Mouse (Mus musculus) ovary, postnatal 10 days (tissue): ENCODE data around the gene Mib2.
"Not testable (repeated sequence)": the region's sequence is repeated elsewhere in the genome, so short reads cannot be mapped to it uniquely, and the experiment has no call there.

Experiments used
- DNase-seq: peaks from one replicate; pipeline ENCODE4 v3.0.0; 2022; ENCODE audit warnings: low spot score

The Mib2 gene

DNA sequence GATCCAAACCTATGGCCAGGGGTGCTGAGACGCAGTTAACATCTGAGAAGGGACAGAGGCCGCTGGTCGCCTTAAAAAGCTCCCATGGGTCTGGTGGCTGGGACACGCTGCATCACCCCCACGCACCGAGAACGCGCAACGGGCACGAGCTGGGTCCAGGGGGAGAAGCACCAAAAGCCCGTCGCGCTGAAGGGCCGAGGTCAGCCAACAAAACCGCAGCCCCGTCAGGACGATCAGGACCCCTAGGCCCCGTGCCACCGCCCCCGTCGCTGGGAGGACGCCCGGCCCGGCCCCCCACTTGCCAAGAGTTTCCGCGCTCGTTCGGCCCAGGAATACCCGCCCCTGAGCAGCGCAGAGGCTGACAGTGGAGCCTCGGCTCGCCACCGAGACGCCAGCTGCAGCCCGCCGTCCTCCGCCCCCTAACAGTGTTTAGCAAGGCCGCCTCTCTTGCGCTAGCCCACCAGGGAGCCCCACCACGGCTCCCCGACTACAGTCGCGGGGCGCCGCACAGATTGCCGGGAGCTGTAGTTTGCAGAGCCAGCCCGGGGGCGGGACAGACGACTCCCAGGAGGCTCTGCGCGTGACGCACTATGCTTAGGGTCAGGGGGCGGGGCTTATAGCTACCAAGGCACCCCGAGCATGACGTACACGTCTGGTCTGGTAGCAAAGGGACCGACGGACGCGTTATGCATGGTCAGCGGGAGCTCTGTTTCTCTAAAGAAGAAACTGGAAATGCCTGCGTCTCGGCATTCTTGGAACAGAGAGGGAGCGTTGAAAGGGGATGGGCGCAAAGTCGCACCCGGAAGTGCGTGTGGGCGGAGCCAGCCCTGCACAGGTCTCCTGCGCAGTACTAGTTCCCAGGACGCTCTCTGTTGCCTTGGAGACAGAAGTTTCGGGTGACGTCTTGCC is at the start of gene Mib2:
Gene Mib2 (minus strand): TSS at position 510 of the 909 bp plus-strand sequence.
- peak; percentile 90 for DNase-seq

GRCm38 (mm10) chr4:155710521-155711252 is 41.7 kb upstream of the Mib2 start:
- no peak for DNase-seq

DNA sequence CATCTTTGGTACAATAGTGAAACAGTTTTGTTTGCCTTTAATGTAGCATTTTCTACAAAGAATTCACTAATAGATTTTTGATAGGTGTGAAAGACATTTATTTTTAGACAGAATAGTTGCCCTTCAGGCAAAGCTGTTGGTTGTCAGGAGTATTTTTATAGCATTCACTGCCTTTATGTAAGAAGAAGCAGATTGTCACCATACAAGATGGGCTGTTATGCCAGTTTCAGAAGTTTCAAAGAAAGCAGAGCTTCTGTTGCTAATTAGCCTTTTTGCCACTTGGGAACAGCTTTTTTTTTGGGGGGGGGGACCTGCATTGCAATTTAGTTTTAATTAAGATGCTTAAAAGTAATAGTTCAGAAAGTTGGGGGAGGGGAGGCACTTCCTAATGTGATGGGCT is 40.0 kb upstream of the Mib2 start:
- no peak for DNase-seq

GRCm38 (mm10) chr4:155708582-155708981 is 39.6 kb upstream of the Mib2 start:
- DNase-seq: no peak

GRCm38 (mm10) chr4:155705592-155705929 is 36.6 kb upstream of the Mib2 start:
- DNase-seq: no peak

GRCm38 (mm10) chr4:155704721-155705591 is 36.0 kb upstream of the Mib2 start, which contains the start of gene Ssu72:
Gene Ssu72 (plus strand): TSS chr4:155704800.
- DNase-seq: peak; percentile 94

GRCm38 (mm10) chr4:155703425-155703929 is 34.5 kb upstream of the Mib2 start:
- DNase-seq: no peak

DNA sequence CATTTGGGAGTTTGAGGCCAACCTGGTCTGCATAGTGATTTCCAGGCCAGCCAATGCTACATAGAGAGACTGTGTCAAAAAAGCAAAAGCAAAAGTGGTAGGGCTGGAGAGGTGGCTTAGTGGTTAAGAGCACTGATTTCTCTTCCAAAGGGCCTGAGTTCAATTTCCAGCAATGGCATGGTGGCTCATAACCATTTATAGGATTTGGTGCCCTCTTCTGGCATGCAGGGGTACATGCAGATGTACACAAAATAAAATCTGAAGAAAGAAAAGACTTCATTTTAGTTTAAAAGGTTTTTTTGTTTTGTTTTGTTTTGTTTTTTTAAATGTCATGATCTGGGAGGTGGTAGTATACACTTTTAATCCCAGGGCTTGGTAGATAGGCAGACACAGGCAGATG is 31.4 kb upstream of the Mib2 start:
- no peak for DNase-seq

DNA sequence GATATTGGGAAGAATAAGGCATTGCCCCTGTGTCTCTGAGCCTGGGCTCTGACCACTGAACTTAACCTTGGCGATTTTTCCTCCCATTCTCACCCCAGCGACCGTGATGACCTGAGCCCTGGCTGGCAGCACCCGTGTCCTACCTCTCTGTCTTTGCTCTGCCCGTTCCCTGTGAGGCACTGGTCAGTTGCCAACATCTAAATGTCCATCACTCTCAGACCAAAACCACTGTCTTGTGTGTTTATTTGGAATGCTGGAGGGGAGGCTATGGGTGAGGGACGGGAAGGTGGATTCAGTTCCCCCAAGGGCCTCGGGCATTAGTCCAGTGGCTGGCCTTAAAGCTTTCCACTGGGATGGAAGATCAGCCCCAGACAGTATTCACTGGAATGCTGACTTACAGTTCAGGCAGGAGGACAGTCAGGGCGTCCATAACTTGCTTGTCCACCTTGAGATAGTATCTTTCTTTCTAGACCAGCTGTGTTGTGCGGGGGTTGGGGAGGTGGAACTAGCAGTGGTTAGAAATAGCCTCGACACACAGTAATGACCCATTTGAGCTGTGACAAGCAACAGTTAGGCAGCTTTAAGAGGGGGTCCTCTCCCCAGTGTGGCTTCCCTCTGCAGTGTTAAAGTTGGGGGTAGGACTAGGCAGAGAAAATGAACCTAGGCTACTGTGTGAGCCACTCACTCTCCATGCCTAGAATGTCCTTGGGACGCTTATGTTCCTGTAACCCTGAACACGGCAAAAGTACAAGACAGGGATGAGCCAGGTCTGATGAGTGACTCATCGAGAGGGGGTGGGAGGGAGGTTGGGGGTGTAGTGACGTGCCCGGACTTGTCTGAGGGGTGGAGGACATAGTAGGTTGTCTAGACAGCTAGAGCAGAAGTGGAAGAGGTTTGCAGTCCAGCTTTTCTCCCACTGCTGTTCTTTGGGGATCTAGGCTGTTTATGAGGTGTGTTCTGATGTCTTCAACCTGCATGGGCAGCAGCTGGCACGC is 27.6 kb upstream of the Mib2 start:
- no peak for DNase-seq

DNA sequence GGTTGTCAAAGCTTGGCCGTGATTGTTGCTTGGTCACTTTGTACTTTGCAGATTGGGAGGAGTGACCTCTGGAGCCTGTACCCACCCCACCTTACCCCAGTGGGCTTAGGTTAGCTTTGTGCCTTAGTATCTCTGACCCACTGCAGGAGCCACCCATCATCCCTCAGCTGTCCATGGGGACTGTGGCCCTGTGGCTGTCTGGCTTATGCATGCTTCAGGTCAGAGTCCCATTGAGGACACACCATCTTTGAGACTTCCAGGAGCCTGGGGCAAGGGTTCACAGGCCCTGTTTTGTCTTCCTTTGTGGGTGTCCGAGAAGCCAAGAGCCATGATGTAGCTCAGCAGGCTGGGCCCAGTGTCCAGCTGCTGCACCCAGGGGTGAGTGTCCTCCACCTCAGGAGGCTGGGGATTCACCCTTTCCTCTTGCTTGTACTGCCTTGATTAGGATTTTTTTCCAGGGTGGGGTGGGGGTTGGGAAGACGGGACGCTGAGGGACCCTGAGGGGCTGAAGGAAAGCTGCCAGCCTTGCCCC is 26.6 kb upstream of the Mib2 start:
- no peak for DNase-seq

DNA sequence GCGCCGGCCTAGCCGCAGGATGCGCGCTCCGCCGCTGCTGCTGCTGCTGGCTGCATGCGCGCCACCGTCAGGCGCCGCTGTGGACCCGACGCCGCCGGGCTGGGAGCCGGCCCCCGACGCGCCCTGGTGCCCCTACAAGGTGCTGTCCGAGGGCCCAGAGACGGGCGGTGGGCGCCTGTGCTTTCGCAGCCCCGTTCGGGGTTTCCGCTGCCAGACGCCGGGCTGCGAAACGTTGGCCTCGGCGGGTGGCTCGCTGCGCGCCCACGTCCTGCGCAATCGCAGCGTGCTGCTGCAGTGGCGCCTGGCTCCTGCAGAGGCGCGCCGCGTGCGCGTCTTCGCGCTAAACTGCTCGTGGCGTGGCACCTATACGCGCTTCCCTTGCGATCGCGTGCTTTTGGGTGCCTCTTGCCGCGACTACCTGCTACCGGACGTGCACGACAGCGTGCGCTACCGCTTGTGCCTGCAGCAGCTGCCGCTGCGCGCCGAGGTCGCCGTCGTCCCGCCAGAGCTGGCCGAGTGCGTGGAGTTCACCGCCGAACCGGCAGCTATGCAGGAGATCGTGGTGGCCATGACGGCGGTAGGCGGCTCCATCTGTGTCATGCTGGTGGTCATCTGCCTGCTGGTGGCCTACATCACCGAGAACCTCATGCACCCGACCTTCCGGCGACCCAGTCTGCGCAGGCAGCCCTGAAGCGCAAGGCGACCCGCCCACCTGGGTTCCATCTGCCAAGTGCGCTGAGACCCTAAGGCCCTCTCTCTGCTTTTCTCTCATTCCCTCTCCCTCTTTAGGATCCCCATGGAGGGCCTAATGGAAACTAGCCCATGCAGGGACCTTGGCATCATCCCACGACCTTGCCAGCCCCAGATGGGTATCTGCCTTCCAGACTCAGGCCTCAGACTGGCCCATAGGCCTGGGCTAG is 25.7 kb upstream of the Mib2 start:
- DNase-seq: peak; percentile 34

- DNase-seq: peak; percentile 24
Observed at GRCm38 (mm10) chr4:155694111-155694481, 25.1 kb upstream of the Mib2 start, which contains the start of gene Fndc10. Gene Fndc10 (plus strand): TSS chr4:155694342.

- no peak for DNase-seq
Observed at GRCm38 (mm10) chr4:155692421-155692820, 23.4 kb upstream of the Mib2 start.

DNA sequence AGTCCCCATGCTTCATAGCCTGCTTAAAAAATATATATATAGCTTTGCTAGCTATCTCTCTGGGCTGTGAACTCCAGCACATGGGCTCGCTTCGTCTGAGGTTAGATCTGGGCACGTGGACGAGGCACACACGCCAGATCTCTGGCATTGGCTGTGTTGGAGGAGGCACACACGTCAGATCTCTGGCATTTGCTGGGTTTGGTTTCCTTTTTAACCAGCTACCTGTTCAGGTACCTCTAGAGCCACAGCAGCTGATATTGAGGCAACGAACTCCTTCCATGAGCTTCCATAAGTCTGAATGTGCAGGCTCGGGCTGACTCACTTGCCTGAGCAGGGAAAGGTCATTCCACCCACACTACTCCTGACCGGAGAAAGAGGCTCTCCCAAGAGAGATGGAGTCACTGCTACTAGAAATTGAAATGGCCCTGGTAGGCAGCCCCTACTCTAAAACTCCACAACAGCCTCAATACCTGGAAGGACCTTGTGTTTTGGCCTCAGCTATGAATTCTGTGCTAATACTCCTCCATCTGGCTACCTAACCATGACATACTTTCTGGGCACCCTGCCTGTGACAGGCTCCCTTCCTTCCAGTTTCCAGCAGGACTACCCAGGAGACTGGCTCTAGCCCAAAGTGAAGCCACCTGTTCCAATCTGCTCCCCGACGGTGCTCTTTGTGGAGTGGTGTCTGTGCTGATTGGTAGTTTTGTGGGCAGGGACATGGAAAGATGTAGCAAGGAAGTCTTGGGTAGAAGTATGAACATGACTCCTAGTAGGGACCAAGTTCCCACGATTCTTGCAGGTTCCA is 21.8 kb upstream of the Mib2 start:
- DNase-seq: no peak

- DNase-seq: not testable (repeated sequence)
Observed at GRCm38 (mm10) chr4:155687764-155688163, 18.8 kb upstream of the Mib2 start.

DNA sequence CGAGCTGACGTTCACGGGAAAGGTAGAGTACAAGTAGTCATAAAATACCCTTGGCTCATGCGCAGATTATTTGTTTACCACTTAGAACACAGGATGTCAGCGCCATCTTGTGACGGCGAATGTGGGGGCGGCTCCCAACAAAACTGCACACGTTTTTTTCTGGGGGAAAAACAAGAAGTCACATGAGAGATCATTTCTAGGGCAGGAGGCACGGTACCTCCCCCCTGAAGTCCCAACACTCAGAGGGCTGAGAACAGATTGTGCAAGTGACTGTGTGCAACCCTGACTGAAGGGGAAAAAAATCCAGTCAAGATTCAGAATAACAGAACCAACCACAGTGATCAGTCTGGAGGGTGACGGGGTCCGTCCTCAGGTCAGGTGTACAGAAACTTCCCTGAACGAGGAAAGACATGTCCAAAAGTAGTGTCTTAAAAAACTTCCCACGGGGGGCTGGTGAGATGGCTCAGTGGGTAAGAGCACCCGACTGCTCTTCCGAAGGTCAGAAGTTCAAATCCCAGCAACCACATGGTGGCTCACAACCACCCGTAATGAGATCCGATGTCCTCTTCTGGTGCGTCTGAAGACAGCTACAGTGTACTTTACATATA is 14.8 kb upstream of the Mib2 start:
- DNase-seq: not testable (repeated sequence)

GRCm38 (mm10) chr4:155675991-155676390 is 7.0 kb upstream of the Mib2 start:
- no peak for DNase-seq

GRCm38 (mm10) chr4:155672082-155672481 is 3.1 kb upstream of the Mib2 start:
- DNase-seq: no peak
